Mouse (Mus musculus) CH12.LX (cell line): ENCODE data around the gene 5330417C22Rik. TPM values are rescaled to one million over a fixed set of nuclear protein-coding genes. Genes with fewer than 3 reads are reported as not detected.

Source experiments
- DNase-seq: peaks from one replicate; pipeline ENCODE4 v3.0.0-alpha.2; 2013; ENCODE audit errors: extremely low read depth
- H3K27ac ChIP-seq: 2 replicates; pipeline ENCODE4 v1.5.1; 2012; ENCODE audit warnings: low read depth, mild to moderate bottlenecking, control low read depth, moderate library complexity; ENCODE audit not compliant: insufficient read depth
- H3K27me3 ChIP-seq: replicated peaks from 2 replicates; pipeline ENCODE3; 2012; ENCODE audit warnings: inconsistent platforms
- H3K36me3 ChIP-seq, 2 experiments: replicated peaks in 1 of 2; 2 replicates each; pipeline versions ENCODE3 to v1.6.1; 2012; ENCODE audit warnings: inconsistent platforms in 1 of 2, low read length in 1 of 2, mild to moderate bottlenecking in 1 of 2, mixed read lengths in 1 of 2, moderate library complexity in 1 of 2; ENCODE audit not compliant: control insufficient read depth in 1 of 2, insufficient read depth in 1 of 2
- H3K4me1 ChIP-seq, 2 experiments: 2 replicates each; pipeline ENCODE4 v1.6.1; 2012; ENCODE audit warnings: inconsistent platforms in 1 of 2, moderate library complexity in 1 of 2; ENCODE audit not compliant: insufficient read depth in 2 of 2, control insufficient read depth in 1 of 2
- H3K4me2 ChIP-seq: 2 replicates; pipeline ENCODE4 v1.6.1; 2012; ENCODE audit warnings: low read depth, mild to moderate bottlenecking, control low read depth; ENCODE audit not compliant: poor library complexity, insufficient read depth, severe bottlenecking
- H3K4me3 ChIP-seq, 3 experiments: fragments of 150-350 bp in 1 of 3; sonication (generic) in 1 of 3; replicated peaks in 1 of 3; 2 replicates each; pipeline versions ENCODE3 to v1.5.1; 2011 to 2012; ENCODE audit warnings: low read depth in 2 of 3, low read length in 2 of 3, mild to moderate bottlenecking in 2 of 3, moderate library complexity in 2 of 3, control low read depth in 1 of 3, improper control_type of control experiment in 1 of 3, inconsistent platforms in 1 of 3, mixed read lengths in 1 of 3; ENCODE audit not compliant: poor library complexity in 1 of 3
- H3K79me2 ChIP-seq: replicated peaks from 2 replicates; pipeline ENCODE4 v1.6.1; 2012; ENCODE audit warnings: mild to moderate bottlenecking, moderate library complexity; ENCODE audit not compliant: control insufficient read depth, poor library complexity, insufficient read depth, severe bottlenecking; ENCODE audit errors: extremely low read depth
- H3K9ac ChIP-seq: 2 replicates; pipeline ENCODE4 v1.6.1; 2012; ENCODE audit warnings: low read depth, mild to moderate bottlenecking, control low read depth, moderate library complexity; ENCODE audit not compliant: insufficient read depth
- H3K9me3 ChIP-seq: replicated peaks from 2 replicates; pipeline ENCODE3; 2012; ENCODE audit warnings: low read length, inconsistent platforms, mixed read lengths
- CHD1 ChIP-seq: IDR thresholded peaks from 2 replicates; pipeline ENCODE4 v1.6.1; 2012; ENCODE audit warnings: low read depth, low read length, improper control_type of control experiment, inconsistent platforms
- CHD2 ChIP-seq: IDR thresholded peaks from 2 replicates; pipeline ENCODE4 v1.6.1; 2011; ENCODE audit warnings: low read length, improper control_type of control experiment
- CTCF ChIP-seq, 2 experiments: IDR thresholded peaks in 1 of 2; conservative IDR thresholded peaks in 1 of 2; 2 replicates each; pipeline ENCODE4 v1.5.1; 2011 to 2012; ENCODE audit warnings: low read depth in 2 of 2, low read length in 2 of 2, improper control_type of control experiment in 1 of 2, inconsistent platforms in 1 of 2, mild to moderate bottlenecking in 1 of 2, moderate library complexity in 1 of 2
- E2F4 ChIP-seq: IDR thresholded peaks from 2 replicates; pipeline ENCODE4 v1.6.1; 2011; ENCODE audit warnings: low read depth, low read length, improper control_type of control experiment; ENCODE audit not compliant: insufficient replicate concordance
- EP300 ChIP-seq: IDR thresholded peaks from 2 replicates; pipeline ENCODE4 v1.6.1; 2011; ENCODE audit warnings: low read length, improper control_type of control experiment
- ETS1 ChIP-seq: conservative IDR thresholded peaks from 2 replicates; pipeline ENCODE4 v1.6.1; 2012; ENCODE audit warnings: low read depth, mild to moderate bottlenecking, inconsistent platforms, low read length, improper control_type of control experiment, moderate library complexity
- HCFC1 ChIP-seq: IDR thresholded peaks from 2 replicates; pipeline ENCODE4 v1.6.1; 2012; ENCODE audit warnings: low read depth, mild to moderate bottlenecking, inconsistent platforms, low read length, improper control_type of control experiment
- IRF4 ChIP-seq: IDR thresholded peaks from 2 replicates; pipeline ENCODE4 v1.6.1; 2014; ENCODE audit warnings: low read depth, mild to moderate bottlenecking, inconsistent platforms, low read length, improper control_type of control experiment
- JUN ChIP-seq: IDR thresholded peaks from 2 replicates; pipeline ENCODE4 v1.6.1; 2011; ENCODE audit warnings: low read depth, mild to moderate bottlenecking, low read length, improper control_type of control experiment, moderate library complexity; ENCODE audit not compliant: insufficient read depth
- JUND ChIP-seq: conservative IDR thresholded peaks from 2 replicates; pipeline ENCODE4 v1.6.1; 2011; ENCODE audit warnings: low read depth, low read length, improper control_type of control experiment
- MAFK ChIP-seq: IDR thresholded peaks from 2 replicates; pipeline ENCODE4 v1.6.1; 2011; ENCODE audit warnings: low read length, improper control_type of control experiment; ENCODE audit not compliant: insufficient replicate concordance
- MAX ChIP-seq: IDR thresholded peaks from 2 replicates; pipeline ENCODE4 v1.6.1; 2011; ENCODE audit warnings: low read length, improper control_type of control experiment
- MXI1 ChIP-seq: IDR thresholded peaks from 2 replicates; pipeline ENCODE4 v1.6.1; 2011; ENCODE audit warnings: mild to moderate bottlenecking, low read depth, low read length, improper control_type of control experiment
- MYC ChIP-seq: IDR thresholded peaks from 2 replicates; pipeline ENCODE4 v1.6.1; 2011; ENCODE audit warnings: low read depth, mild to moderate bottlenecking, improper control_type of control experiment, low read length
- NELFE ChIP-seq: IDR thresholded peaks from 2 replicates; pipeline ENCODE4 v1.6.1; 2011; ENCODE audit warnings: low read depth, low read length, improper control_type of control experiment
- NRF1 ChIP-seq: IDR thresholded peaks from 2 replicates; pipeline ENCODE4 v1.6.1; 2014; ENCODE audit warnings: low read depth, mild to moderate bottlenecking, inconsistent platforms, low read length, improper control_type of control experiment, moderate library complexity
- PAX5 ChIP-seq: IDR thresholded peaks from 2 replicates; pipeline ENCODE4 v1.6.1; 2012; ENCODE audit warnings: low read length, inconsistent platforms, mixed read lengths
- POLR2A ChIP-seq: IDR thresholded peaks from 2 replicates; pipeline ENCODE4 v1.6.1; 2011; ENCODE audit warnings: low read depth, mild to moderate bottlenecking, improper control_type of control experiment, low read length
- RCOR1 ChIP-seq: conservative IDR thresholded peaks from 2 replicates; pipeline ENCODE4 v1.6.1; 2012; ENCODE audit warnings: low read depth, mild to moderate bottlenecking, inconsistent platforms, low read length, improper control_type of control experiment
- SIN3A ChIP-seq: IDR thresholded peaks from 2 replicates; pipeline ENCODE4 v1.6.1; 2012; ENCODE audit warnings: low read length, improper control_type of control experiment, inconsistent platforms
- SMC3 ChIP-seq: IDR thresholded peaks from 2 replicates; pipeline ENCODE4 v1.6.1; 2011; ENCODE audit warnings: low read depth, low read length, improper control_type of control experiment
- TBP ChIP-seq: conservative IDR thresholded peaks from 2 replicates; pipeline ENCODE4 v1.6.1; 2011; ENCODE audit warnings: low read depth, low read length, improper control_type of control experiment
- TCF12 ChIP-seq: IDR thresholded peaks from 2 replicates; pipeline ENCODE4 v1.6.1; 2014; ENCODE audit warnings: low read depth, mild to moderate bottlenecking, inconsistent platforms, low read length, improper control_type of control experiment
- UBTF ChIP-seq: IDR thresholded peaks from 2 replicates; pipeline ENCODE4 v1.6.1; 2012; ENCODE audit warnings: low read depth, mild to moderate bottlenecking, inconsistent platforms, low read length, improper control_type of control experiment, moderate library complexity
- USF2 ChIP-seq: conservative IDR thresholded peaks from 2 replicates; pipeline ENCODE4 v1.6.1; 2011; ENCODE audit warnings: low read depth, low read length, improper control_type of control experiment
- ZC3H11A ChIP-seq: IDR thresholded peaks from 2 replicates; pipeline ENCODE4 v1.6.1; 2012; ENCODE audit warnings: low read depth, mild to moderate bottlenecking, inconsistent platforms, low read length, improper control_type of control experiment
- ZMIZ1 ChIP-seq: IDR thresholded peaks from 2 replicates; pipeline ENCODE4 v1.6.1; 2012; ENCODE audit warnings: low read depth, mild to moderate bottlenecking, inconsistent platforms, low read length, improper control_type of control experiment
- dilution Hi-C: fragments of 300-500 bp; cut with MboI; formaldehyde crosslinking; loops from 2 replicates; pipeline ENCODE4 v1.14.3; 2020; ENCODE audit warnings: low sequenced_read_pairs; ENCODE audit not compliant: extremely low pct_unique_long_range_greater_than_20kb, extremely low pct_ligation_motif_present
- in situ Hi-C: fragments of 300-500 bp; cut with MboI; formaldehyde crosslinking; loops from 3 replicates; pipeline ENCODE4 v1.14.3; 2019; ENCODE audit warnings: low sequenced_read_pairs, low pct_ligation_motif_present, low pct_unique_long_range_greater_than_20kb, mixed read lengths
- polyA plus RNA-seq: library from polyadenylated mRNA; unstranded; fragments of >175 nt; gene quantifications from 2 replicates; pipeline ENCODE4 v1.2.1, GENCODE M21; 2012; ENCODE audit warnings: low read depth; ENCODE audit not compliant: insufficient read length
- total RNA-seq, 2 experiments: library from RNA; depleted of rRNA; stranded (reverse); fragments of 300-350 nt in 1 of 2; fragments of >200 nt in 1 of 2; gene quantifications; 2 replicates each; pipeline ENCODE4 v1.2.3; 2012 to 2014

Gene 5330417C22Rik
- total and polyA plus RNA-seq, 3 experiments = 0.05 to 0.27 (median 0.17) TPM

DNA sequence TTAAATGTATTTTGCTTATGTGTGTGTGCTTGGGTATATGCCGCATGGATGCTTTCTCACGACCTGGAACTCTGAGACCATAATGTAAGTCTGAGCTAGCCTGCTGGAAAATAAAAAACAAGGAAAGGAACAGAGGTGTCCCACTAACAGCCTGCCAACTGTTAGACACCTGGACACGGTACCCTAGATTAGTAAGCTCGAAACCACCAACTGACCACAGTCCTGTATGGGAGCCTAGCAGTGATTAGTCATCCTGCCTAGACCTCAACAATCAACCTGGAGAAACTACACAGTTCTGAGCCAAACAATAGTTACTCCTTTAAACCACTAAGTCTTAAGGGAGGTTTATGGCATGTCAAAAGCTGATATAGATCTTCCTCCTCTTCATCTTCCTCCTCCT is 12.9 kb downstream of the 5330417C22Rik start:
- Histone ChIP-seq H3K4me3 (no peak overlapping the region), H3K4me2 (no peak overlapping the region; the same call in 1 of the 2 replicates), H3K9me3 (peaks cover 3% of the 10 kb centered on the region), H3K27ac (no peak overlapping the region), H3K36me3 (no peaks in the 10 kb centered on the region), H3K79me2 (no peaks in the 10 kb centered on the region), H3K27me3 (peaks cover 10% of the 10 kb centered on the region), H3K4me1 (peaks cover 0 to 3% of the 10 kb centered on the region in 2 experiments; a peak in 1 of 4 replicates), H3K9ac (no peak overlapping the region)
- in situ Hi-C loops (no loop called here), dilution Hi-C loops (no loop called here)
- TF ChIP-seq CTCF (conservative IDR thresholded peaks at IDR 0.05 in 1 of 2, IDR thresholded peaks at IDR 0.05 in 1 of 2; ENCODE audit: low read depth in 2 of 2, low read length in 2 of 2) (no peak), EP300 (peak; percentile 78), JUND (peak; percentile 46; the same call in 1 of the 2 replicates), HCFC1 (peak; percentile 39; the same call in 1 of the 2 replicates), E2F4 (no peak), UBTF (no peak), JUN (peak; percentile 57; the same call in 1 of the 2 replicates), USF2 (no peak), IRF4 (peak; percentile 80)
- no peak for DNase-seq

DNA sequence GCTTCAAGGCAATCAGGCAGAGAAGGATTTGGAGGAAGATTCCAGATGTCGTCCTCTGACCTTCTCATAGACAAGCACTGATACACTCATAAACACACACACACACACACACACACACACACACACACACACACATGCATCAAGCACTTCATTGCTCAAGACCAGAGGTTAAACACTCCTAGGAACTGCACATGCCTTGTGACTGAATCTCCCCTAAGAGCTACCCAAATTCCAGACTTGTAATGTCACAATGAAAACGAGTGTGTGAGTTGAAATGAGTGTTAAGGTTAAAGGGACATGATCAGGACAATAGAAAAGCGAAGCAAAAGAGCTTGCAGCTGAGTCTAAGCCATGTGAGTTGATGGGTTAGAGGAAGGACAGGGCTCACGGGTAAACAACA is 18.1 kb downstream of the 5330417C22Rik start:
- Histone ChIP-seq H3K4me2 (no peak overlapping the region), H3K27me3 (peaks cover 7% of the 10 kb centered on the region), H3K79me2 (no peaks in the 10 kb centered on the region), H3K4me3 (no peak overlapping the region), H3K9ac (no peak overlapping the region), H3K36me3 (no peaks in the 10 kb centered on the region)
- dilution Hi-C loops (no loop called here), in situ Hi-C loops (no loop called here)
- no peak for DNase-seq
- TF ChIP-seq PAX5 = no peak
- no peak for TF ChIP-seq ZMIZ1
- no peak for TF ChIP-seq MXI1
- TF ChIP-seq SMC3 = no peak
- TF ChIP-seq, all 38 proteins: peak for 0
- H3K9me3 ChIP-seq = no peaks in the 10 kb centered on the region
- no peaks in the 10 kb centered on the region for H3K4me1 ChIP-seq
- H3K27ac ChIP-seq = no peak overlapping the region

DNA sequence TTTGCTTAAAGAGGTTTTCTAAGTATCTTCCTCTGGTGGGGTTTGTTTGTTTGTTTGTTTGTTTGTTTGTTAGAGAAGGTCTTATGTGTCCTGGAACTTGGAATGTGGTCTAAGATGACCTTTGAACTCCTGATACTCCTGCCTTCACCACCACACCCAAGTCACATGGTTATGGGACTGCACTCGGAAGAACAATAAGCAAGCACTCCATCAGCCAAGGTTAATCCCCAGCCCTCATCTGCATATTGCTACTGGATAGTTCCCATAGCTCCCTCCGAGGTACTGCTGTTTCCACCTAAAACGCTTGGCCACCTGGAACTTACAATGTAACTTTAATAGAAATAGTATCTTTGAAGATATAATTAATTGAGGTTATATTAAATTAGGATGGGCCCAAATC is 22.9 kb downstream of the 5330417C22Rik start:
- in situ Hi-C loops (no loop called here), dilution Hi-C loops (no loop called here)
- no peak for DNase-seq
- no peaks in the 10 kb centered on the region for H3K9me3 ChIP-seq
- peaks cover 6% of the 10 kb centered on the region for H3K27me3 ChIP-seq
- H3K36me3 ChIP-seq = no peaks in the 10 kb centered on the region
- H3K4me1 ChIP-seq = no peaks in the 10 kb centered on the region
- no peak overlapping the region for H3K4me2 ChIP-seq
- H3K4me3 ChIP-seq = no peak overlapping the region
- TF ChIP-seq MAX = no peak
- no peak for TF ChIP-seq JUN
- TF ChIP-seq ETS1 = no peak
- no peak for TF ChIP-seq NELFE
- TF ChIP-seq NRF1 = no peak
- no peak for TF ChIP-seq EP300
- TF ChIP-seq MAFK = no peak
- no peak for TF ChIP-seq SIN3A
- no peak for TF ChIP-seq CHD1
- TF ChIP-seq ZC3H11A = no peak
- no peak for TF ChIP-seq IRF4
- TF ChIP-seq MYC = no peak
- no peak for TF ChIP-seq TBP
- no peak for TF ChIP-seq CHD2
- no peak for TF ChIP-seq POLR2A
- no peak for TF ChIP-seq RCOR1
- TF ChIP-seq PAX5 = no peak
- no peak for TF ChIP-seq TCF12
- H3K27ac ChIP-seq = no peak overlapping the region
- no peak overlapping the region for H3K9ac ChIP-seq
- H3K79me2 ChIP-seq = no peaks in the 10 kb centered on the region
